ENCODE assay signal across 8 mouse cellular contexts in genomic region chr12:83687934-83688315, GRCm38 (mm10). TPM values are rescaled to one million over a fixed set of nuclear protein-coding genes. Genes with fewer than 3 reads are reported as not detected.
DNase-seq lines count a peak whose midpoint lies in the region; ATAC-seq and TF ChIP-seq lines count a peak whose summit lies in the region.

Gene Psen1 (plus strand): TSS chr12:83688152.

- peak; percentile 99 for ATAC-seq in forebrain, embryonic 13.5 days
- peak; percentile 96 for ATAC-seq in liver, postnatal 0 days
- ATAC-seq in neural tube, embryonic 14.5 days (ENCODE audit: low read depth) = peak; percentile 100

- H3K4me3 ChIP-seq in E14TG2a.4 (replicated peaks; ENCODE audit: low read length) = peak within 1 kb of the TSS; percentile 95
- peak within 1 kb of the TSS; percentile 61 for H3K4me3 ChIP-seq in forebrain, embryonic 13.5 days
- peak within 1 kb of the TSS; percentile 88 for H3K4me3 ChIP-seq in liver, postnatal 0 days (ENCODE audit: low read depth, low read length)
- peak within 1 kb of the TSS; percentile 91 for H3K4me3 ChIP-seq in neural tube, embryonic 14.5 days (ENCODE audit: low read depth, low read length)

- peaks cover 38% of the 10 kb centered on the region for H3K36me3 ChIP-seq in E14TG2a.4 (ENCODE audit: insufficient read depth, low read length)
- H3K36me3 ChIP-seq in forebrain, embryonic 13.5 days (ENCODE audit: poor library complexity, severe bottlenecking) = peaks cover 11% of the 10 kb centered on the region
- peaks cover 8% of the 10 kb centered on the region for H3K36me3 ChIP-seq in liver, postnatal 0 days (replicated peaks; ENCODE audit: insufficient read depth, low read length)
- no peaks in the 10 kb centered on the region for H3K36me3 ChIP-seq in neural tube, embryonic 14.5 days (ENCODE audit: control insufficient read depth, insufficient read depth, low read length)

- under 1% methylated on average over 38 of the region's 38 CpGs for WGBS in forebrain, embryonic 13.5 days
- WGBS in large intestine, adult 2 months = under 1% methylated on average over 38 of the region's 38 CpGs
- 4% methylated on average over 36 of the region's 38 CpGs for WGBS in liver, postnatal 0 days (ENCODE audit: insufficient replicate concordance)
- under 1% methylated on average over 37 of the region's 38 CpGs for WGBS in neural tube, embryonic 14.5 days

- TF ChIP-seq EP300 in liver, postnatal 0 days (IDR thresholded peaks at IDR 0.05; ENCODE audit: low read depth) = no peak; the same call in 1 of the 2 replicates

- peak; percentile 88 for DNase-seq in c-Kit-positive CD71-positive TER-119-positive erythroid progenitor cells, embryonic 14.5 days (ENCODE audit: low spot score)
- DNase-seq in heart, postnatal 10 days = peak; percentile 95 to 97
- peak; percentile 56 for DNase-seq in large intestine, adult 2 months (ENCODE audit: low read depth, low spot score)
- peak; percentile 96 for DNase-seq in liver, postnatal 0 days
- peak; percentile 93 for DNase-seq in testis, postnatal 10 days (ENCODE audit: low spot score)

- no peaks in the 10 kb centered on the region for H3K9me3 ChIP-seq in E14TG2a.4 (ENCODE audit: low read length)
- H3K9me3 ChIP-seq in forebrain, embryonic 13.5 days (replicated peaks) = no peaks in the 10 kb centered on the region
- no peaks in the 10 kb centered on the region for H3K9me3 ChIP-seq in liver, postnatal 0 days (ENCODE audit: low read length)
- H3K9me3 ChIP-seq in neural tube, embryonic 14.5 days (ENCODE audit: control insufficient read depth, low read length) = no peaks in the 10 kb centered on the region

- TF ChIP-seq CTCF in E14TG2a.4 (conservative IDR thresholded peaks at IDR 0.05; ENCODE audit: low read length) = no peak
- no peak for TF ChIP-seq CTCF in liver, postnatal 0 days (IDR thresholded peaks at IDR 0.05; ENCODE audit: low read depth)

- intact Hi-C loops in heart, postnatal 10 days (cut with DNase I) = loop anchor here (2.0 kb wide), 1 partner anchor 15 kb away; no protein-coding TSS in a partner anchor

- no peaks in the 10 kb centered on the region for H3K27me3 ChIP-seq in E14TG2a.4 (ENCODE audit: insufficient read depth, low read length)
- H3K27me3 ChIP-seq in forebrain, embryonic 13.5 days = no peaks in the 10 kb centered on the region
- no peaks in the 10 kb centered on the region for H3K27me3 ChIP-seq in liver, postnatal 0 days (ENCODE audit: insufficient read depth, low read length)
- no peaks in the 10 kb centered on the region for H3K27me3 ChIP-seq in neural tube, embryonic 14.5 days (ENCODE audit: control insufficient read depth, insufficient read depth, low read length)

- H3K4me1 ChIP-seq in E14TG2a.4 (replicated peaks; ENCODE audit: low read depth, low read length) = peaks cover 42% of the 10 kb centered on the region
- peaks cover 21% of the 10 kb centered on the region for H3K4me1 ChIP-seq in forebrain, embryonic 13.5 days
- H3K4me1 ChIP-seq in liver, postnatal 0 days (ENCODE audit: insufficient read depth) = peaks cover 8% of the 10 kb centered on the region
- H3K4me1 ChIP-seq in neural tube, embryonic 14.5 days (ENCODE audit: control insufficient read depth, insufficient read depth, low read length) = peaks cover 15% of the 10 kb centered on the region; the same call in 1 of the 2 replicates

- peak within 1 kb of the TSS; percentile 85 for H3K9ac ChIP-seq in forebrain, embryonic 13.5 days
- H3K9ac ChIP-seq in liver, postnatal 0 days (replicated peaks) = peak within 1 kb of the TSS; percentile 93
- peak within 1 kb of the TSS; percentile 90 for H3K9ac ChIP-seq in neural tube, embryonic 14.5 days (replicated peaks; ENCODE audit: low read depth, low read length)

- peak within 1 kb of the TSS; percentile 75 for H3K4me2 ChIP-seq in forebrain, embryonic 13.5 days
- H3K4me2 ChIP-seq in liver, postnatal 0 days (ENCODE audit: low read depth, low read length) = peak within 1 kb of the TSS; percentile 67
- peak within 1 kb of the TSS; percentile 54 for H3K4me2 ChIP-seq in neural tube, embryonic 14.5 days (ENCODE audit: low read depth, low read length)

- H3K27ac ChIP-seq in forebrain, embryonic 13.5 days = peak within 1 kb of the TSS; percentile 93
- peak within 1 kb of the TSS; percentile 98 for H3K27ac ChIP-seq in liver, postnatal 0 days (ENCODE audit: low read depth)
- H3K27ac ChIP-seq in neural tube, embryonic 14.5 days (ENCODE audit: low read depth, low read length) = peak within 1 kb of the TSS; percentile 95

RNA-seq across cellular contexts. Expression of gene Psen1, which starts in this region (rescaled TPM):
- polyA plus RNA-seq in forebrain, embryonic 13.5 days (2015; fragmentation: Nextera tagmentation; extraction: Ambion mirVana) = 56.5 and 60.5 TPM in 2 replicates
- total RNA-seq in heart, postnatal 10 days (2021) = 10 to 100 TPM; 35.0 to 44.9 TPM
- polyA plus RNA-seq in large intestine, adult 2 months (2012; rRNA removed) = 60.3 and 62.2 TPM in 2 replicates
- 18.2 and 18.6 TPM in 2 replicates for polyA plus RNA-seq in liver, postnatal 0 days (2015; fragmentation: Nextera tagmentation; extraction: Ambion mirVana)
- 81.5 and 84.3 TPM in 2 replicates for polyA plus RNA-seq in neural tube, embryonic 14.5 days (2014; fragmentation: Nextera tagmentation; extraction: Ambion mirVana)

Comparison
In these comparisons a context has a peak if more than half of its experiments do, and no peak if none do; other contexts are left out.
1. Peak in every context shown above with its lines: DNase-seq, ATAC-seq, H3K4me3 ChIP-seq and H3K27ac ChIP-seq.